Mouse (Mus musculus): ENCODE measurements around the gene Polr2i. TPM values are rescaled to one million over a fixed set of nuclear protein-coding genes. Genes with fewer than 3 reads are reported as not detected.
A peak's percentile ranks its signal among the peaks of the same experiment; 100 is the strongest.

The Polr2i gene
- polyA plus RNA-seq, 1 experiment from 2014 or later: 186 TPM

DNA sequence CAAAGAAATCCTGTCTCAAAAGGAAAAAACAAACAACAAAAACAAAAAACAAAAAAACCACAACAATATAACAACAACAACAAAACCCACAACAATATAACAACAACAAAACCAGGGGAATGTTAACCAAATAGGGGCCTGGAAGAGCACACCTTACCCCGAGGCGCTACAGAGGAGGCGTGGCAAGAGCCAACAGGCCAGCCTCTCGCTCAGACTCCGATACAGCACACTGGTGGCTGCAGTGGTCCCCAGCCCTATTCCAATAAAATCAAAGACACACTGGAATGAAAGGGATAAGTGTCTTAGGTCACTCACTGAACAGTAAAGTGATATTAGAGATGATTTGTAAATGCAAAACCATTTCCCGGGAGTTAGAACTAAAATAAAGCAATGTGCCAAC, 47.8 kb downstream of the Polr2i start:
- Histone ChIP-seq H3K27me3 (no peaks in the 10 kb centered on the region), H3K9me3 (no peaks in the 10 kb centered on the region), H3K4me3 (replicated peaks) (peak overlapping the region; percentile 75), H3K27ac (peak overlapping the region; percentile 98; the same call in 1 of the 2 replicates), H3K36me3 (no peaks in the 10 kb centered on the region), H3K4me1 (replicated peaks) (peaks cover 19% of the 10 kb centered on the region), H3K4me2 (replicated peaks) (peak overlapping the region; percentile 92), H3K9ac (replicated peaks) (peak overlapping the region; percentile 72)
- under 1% methylated on average over 6 of the region's 6 CpGs for WGBS
- ATAC-seq: peak; percentile 24; the same call in 1 of the 2 replicates

DNA sequence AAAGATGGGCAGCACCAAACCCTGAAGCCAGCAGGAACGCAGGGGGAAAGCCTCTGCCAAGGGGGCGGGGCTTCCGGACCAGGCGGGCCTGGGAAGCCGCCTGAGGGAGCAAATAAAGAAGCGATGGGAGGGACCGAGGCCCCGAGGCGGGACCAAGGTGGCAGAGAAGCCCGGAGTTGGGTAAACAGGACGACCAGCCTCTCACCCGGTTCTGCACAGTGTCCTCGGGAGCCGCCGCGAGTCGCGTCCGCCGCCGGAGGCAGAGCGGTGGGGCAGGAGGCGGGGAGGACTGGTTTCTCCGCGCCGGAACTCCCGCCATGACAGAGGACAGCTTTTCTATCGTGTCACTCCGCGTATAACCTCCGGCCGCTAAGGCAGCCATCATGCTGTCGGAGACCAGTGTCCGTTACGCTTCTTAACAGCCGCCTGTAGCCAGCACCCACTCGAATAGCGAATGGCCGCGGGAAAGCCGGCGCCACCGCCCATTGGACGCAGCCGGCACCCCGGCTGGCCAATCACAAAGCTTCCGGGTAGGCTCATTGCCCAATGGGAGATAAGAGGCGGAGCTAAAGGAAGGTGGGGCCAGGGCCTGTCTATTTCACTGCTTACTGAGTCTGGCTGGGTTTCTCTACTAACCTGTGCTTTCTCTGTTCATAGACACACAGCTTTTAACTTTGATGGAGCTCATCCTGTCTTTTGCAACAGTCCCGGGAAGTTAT, 48.4 kb downstream of the Polr2i start, which contains the start of the genes Thap8 and Wdr62:
Gene Thap8, plus strand, starts transcription at position 144 of the 719 bp plus-strand sequence.
Gene Wdr62, minus strand, starts transcription at position 469 of the 719 bp plus-strand sequence.
- H3K4me1 ChIP-seq (replicated peaks): peaks cover 19% of the 10 kb centered on the region
- peak within 1 kb of the TSS; percentile 92 for H3K4me2 ChIP-seq (replicated peaks)
- no peaks in the 10 kb centered on the region for H3K9me3 ChIP-seq
- peak within 1 kb of the TSS; percentile 72 for H3K9ac ChIP-seq (replicated peaks)
- no peaks in the 10 kb centered on the region for H3K36me3 ChIP-seq
- under 1% methylated on average over 49 of the region's 49 CpGs for WGBS
- peak; percentile 96 for ATAC-seq
- peak within 1 kb of the TSS; percentile 98 for H3K27ac ChIP-seq
- H3K4me3 ChIP-seq (replicated peaks): peak within 1 kb of the TSS; percentile 75
- H3K27me3 ChIP-seq: no peaks in the 10 kb centered on the region

DNA sequence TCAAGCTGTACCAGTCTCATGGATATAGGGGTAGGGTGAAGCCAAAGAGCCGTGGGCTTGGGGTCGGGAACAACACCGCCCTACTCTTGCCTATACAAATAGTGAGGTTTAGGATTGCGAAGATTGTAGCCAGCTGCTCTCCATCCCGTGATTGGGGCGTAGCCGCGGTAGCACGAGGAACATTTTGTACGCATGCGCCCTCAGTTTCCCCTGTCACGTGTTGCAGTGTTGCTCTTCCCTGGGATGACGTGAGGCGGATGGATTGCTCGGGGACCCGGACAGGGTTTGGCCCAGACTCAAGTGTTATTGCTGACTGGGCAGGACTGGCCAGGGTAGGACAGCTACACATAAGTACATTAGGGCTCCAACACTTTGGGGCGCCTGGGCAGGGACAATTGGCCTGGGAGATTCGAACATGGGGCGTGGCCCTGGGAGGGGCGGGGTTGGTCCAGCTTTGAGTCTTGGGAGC, 49.0 kb downstream of the Polr2i start:
- WGBS: under 1% methylated on average over 20 of the region's 20 CpGs
- peak; percentile 91 for ATAC-seq
- H3K9me3 ChIP-seq: no peaks in the 10 kb centered on the region

DNA sequence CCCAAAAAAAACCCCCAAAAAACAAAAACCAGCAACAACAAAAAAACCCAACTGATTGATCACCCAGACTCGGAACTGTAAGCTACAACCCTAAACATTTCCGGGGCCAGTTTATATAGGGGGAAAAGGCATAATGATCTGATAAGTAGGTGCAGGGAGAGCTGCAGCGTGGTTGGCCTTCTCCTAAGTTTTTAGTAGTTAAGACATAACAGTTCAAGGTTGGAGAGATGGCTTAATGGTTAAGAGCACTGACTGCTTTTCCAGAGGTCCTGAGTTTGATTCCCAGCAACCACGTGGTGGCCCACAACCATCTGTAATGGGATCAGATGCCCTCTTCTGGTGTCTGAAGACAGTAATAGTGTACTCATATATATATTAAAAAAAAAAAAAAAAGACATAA, 49.8 kb downstream of the Polr2i start:
- peak overlapping the region; percentile 75; the same call in 1 of the 2 replicates for H3K4me3 ChIP-seq (replicated peaks)

More for the DNA sequence above, 49.0 kb downstream of the Polr2i start:
- peaks cover 19% of the 10 kb centered on the region for H3K4me1 ChIP-seq (replicated peaks)
- H3K27ac ChIP-seq: peak overlapping the region; percentile 98
- peak overlapping the region; percentile 72 for H3K9ac ChIP-seq (replicated peaks)
- H3K4me3 ChIP-seq (replicated peaks): peak overlapping the region; percentile 75
- H3K4me2 ChIP-seq (replicated peaks): peak overlapping the region; percentile 92
- no peaks in the 10 kb centered on the region for H3K36me3 ChIP-seq
- no peaks in the 10 kb centered on the region for H3K27me3 ChIP-seq

DNA sequence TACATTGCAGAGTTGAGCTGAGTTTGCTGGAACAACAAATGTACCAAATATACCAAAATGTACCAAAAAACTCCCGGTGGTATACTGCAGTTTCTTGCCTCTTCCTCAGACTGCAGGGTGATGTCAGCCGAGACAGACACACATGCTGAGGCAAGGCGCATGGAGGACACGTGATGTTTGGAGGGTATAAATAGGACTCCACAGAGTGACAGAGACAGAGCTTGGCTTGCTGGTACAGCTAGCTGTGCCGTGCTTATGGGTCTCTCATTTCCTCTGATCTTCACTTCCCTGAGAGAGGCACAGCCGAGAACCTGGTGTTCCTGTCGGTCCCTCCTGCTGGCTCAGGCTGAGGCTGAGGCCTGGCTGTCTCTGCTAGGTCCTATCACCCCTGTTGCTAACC, 51.0 kb downstream of the Polr2i start:
- no peak overlapping the region for H3K27ac ChIP-seq
- no peak for ATAC-seq
- H3K36me3 ChIP-seq: no peaks in the 10 kb centered on the region
- H3K9me3 ChIP-seq: no peaks in the 10 kb centered on the region
- H3K4me2 ChIP-seq (replicated peaks): no peak overlapping the region
- no peak overlapping the region for H3K9ac ChIP-seq (replicated peaks)
- no peaks in the 10 kb centered on the region for H3K27me3 ChIP-seq
- H3K4me1 ChIP-seq (replicated peaks): peaks cover 19% of the 10 kb centered on the region
- 79% methylated on average over 7 of the region's 7 CpGs for WGBS
- H3K4me3 ChIP-seq (replicated peaks): no peak overlapping the region

More for the DNA sequence above, 49.8 kb downstream of the Polr2i start:
- Histone ChIP-seq H3K4me2 (replicated peaks) (peak overlapping the region; percentile 92), H3K9me3 (no peaks in the 10 kb centered on the region), H3K27ac (no peak overlapping the region), H3K27me3 (no peaks in the 10 kb centered on the region), H3K4me1 (replicated peaks) (peaks cover 19% of the 10 kb centered on the region), H3K36me3 (no peaks in the 10 kb centered on the region), H3K9ac (replicated peaks) (no peak overlapping the region)
- ATAC-seq: no peak
- 76% methylated on average over 4 of the region's 4 CpGs for WGBS

Other genes with a start within 250 kb of the Polr2i start
- 6.8 and 7.7 TPM in 2 replicates for gene Zfp568, start 248.0 kb upstream of the Polr2i start, polyA plus RNA-seq (2015; fragmentation: Nextera tagmentation; extraction: Ambion mirVana)
- 10.4 and 12.5 TPM in 2 replicates for gene Zfp14, start 180.6 kb upstream of the Polr2i start, polyA plus RNA-seq (2015; fragmentation: Nextera tagmentation; extraction: Ambion mirVana)
- 11.7 and 13.8 TPM in 2 replicates for gene Zfp82, start 159.0 kb upstream of the Polr2i start, polyA plus RNA-seq (2015; fragmentation: Nextera tagmentation; extraction: Ambion mirVana)
- gene Gm26920, start 141.5 kb upstream of the Polr2i start, polyA plus RNA-seq (2015; fragmentation: Nextera tagmentation; extraction: Ambion mirVana): 1.1 and 4.4 TPM in 2 replicates
- 19.3 and 20.4 TPM in 2 replicates for gene Zfp566, start 141.4 kb upstream of the Polr2i start, polyA plus RNA-seq (2015; fragmentation: Nextera tagmentation; extraction: Ambion mirVana)
- gene Zfp260, start 137.2 kb upstream of the Polr2i start, polyA plus RNA-seq (2015; fragmentation: Nextera tagmentation; extraction: Ambion mirVana): 112 and 115 TPM in 2 replicates
- gene Zfp382, start 110.0 kb upstream of the Polr2i start, polyA plus RNA-seq (2015; fragmentation: Nextera tagmentation; extraction: Ambion mirVana): 16.1 and 19.4 TPM in 2 replicates
- gene Zfp146, start 62.2 kb upstream of the Polr2i start, polyA plus RNA-seq (2015; fragmentation: Nextera tagmentation; extraction: Ambion mirVana): 18.9 and 22.8 TPM in 2 replicates
- gene Cox7a1, start 47.8 kb upstream of the Polr2i start, polyA plus RNA-seq (2015; fragmentation: Nextera tagmentation; extraction: Ambion mirVana): 3.0 and 4.4 TPM in 2 replicates
- 57.2 and 64.1 TPM in 2 replicates for gene Capns1, start 33.1 kb upstream of the Polr2i start, polyA plus RNA-seq (2015; fragmentation: Nextera tagmentation; extraction: Ambion mirVana)
- gene Tbcb, start 324 bp downstream of the Polr2i start, polyA plus RNA-seq (2015; fragmentation: Nextera tagmentation; extraction: Ambion mirVana): 359 and 362 TPM in 2 replicates
- not detected in 2 replicates for gene Ovol3, start 3.8 kb downstream of the Polr2i start, polyA plus RNA-seq (2015; fragmentation: Nextera tagmentation; extraction: Ambion mirVana)
- gene Thap8, start 48.1 kb downstream of the Polr2i start, polyA plus RNA-seq (2015; fragmentation: Nextera tagmentation; extraction: Ambion mirVana): 0.68 and 0.79 TPM in 2 replicates
- 5.9 and 6.4 TPM in 2 replicates for gene Wdr62, start 48.5 kb downstream of the Polr2i start, polyA plus RNA-seq (2015; fragmentation: Nextera tagmentation; extraction: Ambion mirVana)
- gene Clip3, start 59.8 kb downstream of the Polr2i start, polyA plus RNA-seq (2015; fragmentation: Nextera tagmentation; extraction: Ambion mirVana): 92.0 and 99.2 TPM in 2 replicates
- gene Alkbh6, start 76.8 kb downstream of the Polr2i start, polyA plus RNA-seq (2015; fragmentation: Nextera tagmentation; extraction: Ambion mirVana): 128 and 132 TPM in 2 replicates
- 10.8 and 11.7 TPM in 2 replicates for gene Syne4, start 82.9 kb downstream of the Polr2i start, polyA plus RNA-seq (2015; fragmentation: Nextera tagmentation; extraction: Ambion mirVana)
- gene E130208F15Rik, start 89.8 kb downstream of the Polr2i start, polyA plus RNA-seq (2015; fragmentation: Nextera tagmentation; extraction: Ambion mirVana): not detected in 2 replicates
- gene Sdhaf1, start 91.9 kb downstream of the Polr2i start, polyA plus RNA-seq (2015; fragmentation: Nextera tagmentation; extraction: Ambion mirVana): 21.2 and 23.6 TPM in 2 replicates
- gene Lrfn3, start 130.8 kb downstream of the Polr2i start, polyA plus RNA-seq (2015; fragmentation: Nextera tagmentation; extraction: Ambion mirVana): 11.4 and 13.0 TPM in 2 replicates
- 21.0 and 23.8 TPM in 2 replicates for gene Tyrobp, start 181.8 kb downstream of the Polr2i start, polyA plus RNA-seq (2015; fragmentation: Nextera tagmentation; extraction: Ambion mirVana)
- gene Hcst, start 187.9 kb downstream of the Polr2i start, polyA plus RNA-seq (2015; fragmentation: Nextera tagmentation; extraction: Ambion mirVana): 0.54 TPM in 1 of 2 replicates, not detected in the other
- gene Nfkbid, start 189.8 kb downstream of the Polr2i start, polyA plus RNA-seq (2015; fragmentation: Nextera tagmentation; extraction: Ambion mirVana): 1.2 and 1.3 TPM in 2 replicates
- gene Aplp1, start 213.6 kb downstream of the Polr2i start, polyA plus RNA-seq (2015; fragmentation: Nextera tagmentation; extraction: Ambion mirVana): 521 and 559 TPM in 2 replicates
- gene Kirrel2, start 225.7 kb downstream of the Polr2i start, polyA plus RNA-seq (2015; fragmentation: Nextera tagmentation; extraction: Ambion mirVana): 3.1 and 3.6 TPM in 2 replicates
- 0.78 and 0.94 TPM in 2 replicates for gene Nphs1, start 226.4 kb downstream of the Polr2i start, polyA plus RNA-seq (2015; fragmentation: Nextera tagmentation; extraction: Ambion mirVana)